Mouse (Mus musculus): Measurements from ENCODE around the gene Gata3. TPM values are rescaled to one million over a fixed set of nuclear protein-coding genes. Genes with fewer than 3 reads are reported as not detected.
A peak's percentile ranks its signal among the peaks of the same experiment; 100 is the strongest.

The Gata3 gene
- polyA plus RNA-seq (2016; fragmentation: Nextera tagmentation; extraction: Ambion mirVana), result 9.1 and 21.7 TPM in 2 replicates

- Histone ChIP-seq H3K27ac (no peak within 1 kb of the TSS), H3K4me1 (peaks cover 14% of the 10 kb centered on the region), H3K36me3 (no peaks in the 10 kb centered on the region), H3K9me3 (no peaks in the 10 kb centered on the region), H3K27me3 (ENCODE audit: insufficient read depth, poor library complexity, severe bottlenecking) (peaks cover 97% of the 10 kb centered on the region), H3K4me3 (peak within 1 kb of the TSS; percentile 55)
- 1% methylated on average over 23 of the region's 23 CpGs for WGBS
- no peak for DNase-seq (ENCODE audit: low spot score)
These were observed at the start of gene Gata3 for GRCm38 (mm10) chr2:9889651-9890183. Gata3 (minus strand) TSS chr2:9890034.

DNA sequence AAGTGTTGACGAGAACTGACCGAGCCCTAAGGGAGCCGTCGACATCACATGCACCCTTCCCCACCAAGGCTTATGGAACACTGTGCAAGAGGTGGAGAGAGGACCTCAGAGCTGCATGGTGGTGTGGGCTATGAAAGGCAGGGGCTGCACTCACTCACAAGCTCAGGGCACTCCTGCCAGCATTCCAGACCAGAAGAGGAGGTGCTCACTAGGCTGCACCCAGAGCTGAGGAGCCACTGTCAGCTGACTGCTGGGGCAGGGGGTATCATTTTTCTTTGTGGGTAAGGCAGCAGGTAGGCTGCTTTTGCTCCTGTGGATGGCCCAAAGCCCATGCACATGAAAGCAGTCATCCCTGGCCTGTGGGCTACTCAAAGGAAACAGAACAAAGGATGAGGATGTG, 49.4 kb upstream of the Gata3 start:
- Histone ChIP-seq H3K27ac (no peak overlapping the region), H3K27me3 (ENCODE audit: insufficient read depth, poor library complexity, severe bottlenecking) (no peaks in the 10 kb centered on the region), H3K4me1 (peaks cover 22% of the 10 kb centered on the region), H3K36me3 (no peaks in the 10 kb centered on the region), H3K9me3 (no peaks in the 10 kb centered on the region), H3K4me3 (no peak overlapping the region)
- DNase-seq (ENCODE audit: low spot score), result no peak
- 71% methylated on average over 4 of the region's 4 CpGs for WGBS

DNA sequence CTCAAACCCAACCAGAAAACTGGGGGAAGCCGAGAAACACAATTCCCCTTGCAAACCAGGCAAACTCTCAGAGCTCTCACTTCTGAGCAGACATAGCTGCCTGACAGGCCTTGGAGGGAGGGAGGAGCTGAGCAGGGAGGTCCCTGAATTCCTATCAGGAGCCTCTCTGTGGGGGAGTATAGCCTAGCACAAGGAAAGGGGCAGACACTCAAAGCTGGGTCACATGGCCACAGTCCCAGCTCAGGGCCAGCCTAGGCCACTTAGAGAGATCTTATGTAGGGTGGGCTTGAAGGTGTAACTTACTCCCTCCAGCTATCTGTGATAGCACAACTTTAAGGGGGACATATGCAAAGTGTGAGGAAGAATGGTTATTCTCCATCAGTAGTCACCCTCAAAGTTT, 46.1 kb upstream of the Gata3 start:
- 29% methylated on average over 1 of the region's 1 CpGs for WGBS
- H3K36me3 ChIP-seq, result no peaks in the 10 kb centered on the region
- H3K4me1 ChIP-seq, result peaks cover 22% of the 10 kb centered on the region
- DNase-seq (ENCODE audit: low spot score), result peak; percentile 78
- 0 out of 2 replicates have a peak overlapping the region, but pooled peaks have one; percentile 9 for H3K27ac ChIP-seq
- no peak overlapping the region for H3K4me3 ChIP-seq
- no peaks in the 10 kb centered on the region for H3K9me3 ChIP-seq
- H3K27me3 ChIP-seq (ENCODE audit: insufficient read depth, poor library complexity, severe bottlenecking), result no peaks in the 10 kb centered on the region

DNA sequence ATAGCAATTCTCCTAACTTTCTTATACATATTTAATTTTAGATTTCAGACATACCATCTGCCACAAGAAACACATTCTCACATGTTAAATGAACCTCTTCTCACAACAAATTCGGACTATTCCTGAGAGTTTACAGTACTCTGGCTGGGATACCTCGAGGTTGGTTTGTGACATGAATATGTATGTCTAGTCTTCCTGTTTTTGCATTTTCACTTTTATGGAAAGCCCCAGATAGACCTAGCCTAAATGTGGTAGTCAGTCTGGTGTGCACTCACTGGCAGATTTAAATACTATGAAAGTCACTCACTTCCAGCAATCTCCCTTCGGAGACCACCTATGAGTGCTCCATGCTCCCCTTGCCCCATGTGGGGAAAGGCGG, 37.1 kb upstream of the Gata3 start:
- Histone ChIP-seq H3K9me3 (no peaks in the 10 kb centered on the region), H3K36me3 (no peaks in the 10 kb centered on the region; the same call in 1 of the 2 replicates), H3K27ac (no peak overlapping the region), H3K4me1 (peaks cover 8% of the 10 kb centered on the region; the same call in 1 of the 2 replicates), H3K4me3 (no peak overlapping the region), H3K27me3 (ENCODE audit: insufficient read depth, poor library complexity, severe bottlenecking) (no peaks in the 10 kb centered on the region)
- DNase-seq (ENCODE audit: low spot score), result no peak
- WGBS, result 83% methylated on average over 4 of the region's 4 CpGs

DNA sequence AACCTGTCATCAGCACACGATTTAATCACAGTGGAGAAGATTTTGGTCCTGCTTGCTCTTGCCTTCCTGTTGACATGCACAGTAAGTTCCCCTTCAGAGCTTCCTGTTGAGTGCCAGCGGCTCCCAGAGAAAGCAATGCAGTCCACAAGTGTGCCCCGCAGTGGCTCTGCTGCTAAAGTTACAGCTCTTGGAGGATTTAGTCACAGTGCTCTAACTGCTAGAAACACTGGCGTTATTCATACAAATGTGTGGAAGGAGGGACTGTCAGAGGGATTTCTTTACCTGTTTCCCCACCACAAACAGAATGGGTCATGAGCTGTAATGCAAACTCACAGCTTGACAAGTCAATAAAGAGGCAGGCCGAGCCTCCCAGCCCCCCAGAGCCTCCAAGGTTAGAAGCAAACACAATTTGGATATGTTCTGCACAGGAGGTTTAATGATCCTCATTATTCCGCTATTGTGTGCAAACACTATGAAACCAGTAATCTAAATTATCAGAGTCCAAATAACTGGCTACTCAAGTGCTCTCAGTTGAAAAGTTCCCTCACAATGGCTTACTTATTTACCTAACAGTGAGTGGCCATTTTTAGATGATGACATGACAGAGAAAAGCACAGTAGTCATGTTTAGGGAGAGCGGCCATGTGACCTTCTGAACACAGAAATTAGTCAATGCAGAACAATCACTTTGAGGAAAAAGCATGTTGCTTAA, 36.5 kb upstream of the Gata3 start:
- Histone ChIP-seq H3K36me3 (no peaks in the 10 kb centered on the region; the same call in 1 of the 2 replicates), H3K27me3 (ENCODE audit: insufficient read depth, poor library complexity, severe bottlenecking) (no peaks in the 10 kb centered on the region), H3K4me1 (peaks cover 8% of the 10 kb centered on the region; the same call in 1 of the 2 replicates), H3K4me3 (no peak overlapping the region), H3K9me3 (no peaks in the 10 kb centered on the region), H3K27ac (no peak overlapping the region)
- WGBS, result 51% methylated on average over 7 of the region's 7 CpGs
- no peak for DNase-seq (ENCODE audit: low spot score)

GRCm38 (mm10) chr2:9918691-9919471, 29.0 kb upstream of the Gata3 start:
- Histone ChIP-seq H3K4me1 (peaks cover 13% of the 10 kb centered on the region; the same call in 1 of the 2 replicates), H3K27ac (no peak overlapping the region), H3K27me3 (ENCODE audit: insufficient read depth, poor library complexity, severe bottlenecking) (no peaks in the 10 kb centered on the region), H3K4me3 (no peak overlapping the region), H3K9me3 (no peaks in the 10 kb centered on the region), H3K36me3 (peaks cover 16% of the 10 kb centered on the region)
- no peak for DNase-seq (ENCODE audit: low spot score)
- WGBS, result 76% methylated on average over 17 of the region's 17 CpGs

DNA sequence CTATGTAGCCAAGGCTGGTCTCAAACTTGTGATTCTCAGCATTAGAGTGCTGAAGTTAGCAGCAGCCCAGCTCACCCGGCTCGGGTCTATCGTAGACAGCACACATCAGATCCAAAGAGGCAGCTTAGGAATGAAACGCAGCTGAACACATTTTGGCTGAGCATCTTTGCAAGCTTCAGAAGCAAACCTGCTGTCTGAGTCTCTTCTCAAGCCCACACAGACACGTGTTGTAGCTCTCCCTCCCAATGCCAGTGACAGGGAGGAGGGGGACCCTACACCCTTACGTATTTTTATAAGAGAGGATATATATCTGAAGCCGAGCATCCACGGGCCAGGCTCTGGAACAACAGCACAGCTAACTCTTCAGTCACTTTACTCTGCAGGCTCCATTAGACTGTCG, 27.8 kb upstream of the Gata3 start:
- Histone ChIP-seq H3K27me3 (ENCODE audit: insufficient read depth, poor library complexity, severe bottlenecking) (no peaks in the 10 kb centered on the region), H3K9me3 (no peaks in the 10 kb centered on the region), H3K36me3 (peaks cover 16% of the 10 kb centered on the region), H3K4me1 (peaks cover 19% of the 10 kb centered on the region), H3K27ac (no peak overlapping the region), H3K4me3 (no peak overlapping the region)
- DNase-seq (ENCODE audit: low spot score), result no peak
- WGBS, result 88% methylated on average over 9 of the region's 9 CpGs

DNA sequence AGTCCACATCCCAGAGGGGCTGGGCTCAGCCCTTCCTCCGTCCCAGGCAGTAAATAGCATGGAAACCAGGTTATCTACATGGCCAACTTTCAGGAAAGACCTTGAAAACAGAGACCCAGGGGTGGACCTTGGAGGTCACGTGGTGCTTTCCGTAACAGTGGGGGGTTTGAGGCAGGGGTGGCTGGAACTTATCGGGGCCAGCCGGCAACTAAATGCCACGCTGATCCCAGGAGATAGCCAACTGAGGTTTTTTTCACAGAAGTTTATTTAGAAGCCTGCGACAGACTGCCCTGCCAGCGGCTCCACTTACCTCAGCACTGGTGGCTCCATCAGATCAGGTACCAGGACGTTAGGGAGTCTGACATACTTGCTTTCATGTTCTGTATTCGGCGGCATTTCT, 16.2 kb upstream of the Gata3 start:
- Histone ChIP-seq H3K4me1 (peaks cover 6% of the 10 kb centered on the region; the same call in 1 of the 2 replicates), H3K27me3 (ENCODE audit: insufficient read depth, poor library complexity, severe bottlenecking) (no peaks in the 10 kb centered on the region; the same call in 1 of the 2 replicates), H3K4me3 (peak overlapping the region; percentile 52), H3K9me3 (no peaks in the 10 kb centered on the region), H3K36me3 (no peaks in the 10 kb centered on the region), H3K27ac (peak overlapping the region; percentile 0; the same call in 1 of the 2 replicates)
- WGBS, result 2% methylated on average over 11 of the region's 11 CpGs
- DNase-seq (ENCODE audit: low spot score), result no peak

GRCm38 (mm10) chr2:9903854-9904560, 14.2 kb upstream of the Gata3 start:
- no peak overlapping the region for H3K4me3 ChIP-seq
- no peaks in the 10 kb centered on the region for H3K36me3 ChIP-seq
- WGBS, result 46% methylated on average over 14 of the region's 14 CpGs
- H3K27ac ChIP-seq, result no peak overlapping the region
- H3K9me3 ChIP-seq, result no peaks in the 10 kb centered on the region
- DNase-seq (ENCODE audit: low spot score), result no peak
- peaks cover 6% of the 10 kb centered on the region; the same call in 1 of the 2 replicates for H3K4me1 ChIP-seq
- peaks cover 11% of the 10 kb centered on the region for H3K27me3 ChIP-seq (ENCODE audit: insufficient read depth, poor library complexity, severe bottlenecking)

- Histone ChIP-seq H3K9me3 (no peaks in the 10 kb centered on the region), H3K27me3 (ENCODE audit: insufficient read depth, poor library complexity, severe bottlenecking) (peaks cover 72% of the 10 kb centered on the region), H3K4me3 (no peak overlapping the region), H3K36me3 (no peaks in the 10 kb centered on the region), H3K27ac (no peak overlapping the region), H3K4me1 (peaks cover 25% of the 10 kb centered on the region)
- no peak for DNase-seq (ENCODE audit: low spot score)
- WGBS, result 15% methylated on average over 8 of the region's 8 CpGs
These were observed 8.0 kb upstream of the Gata3 start for GRCm38 (mm10) chr2:9897846-9898245.

GRCm38 (mm10) chr2:9896097-9896770, 6.4 kb upstream of the Gata3 start:
- H3K9me3 ChIP-seq, result no peaks in the 10 kb centered on the region
- under 1% methylated on average over 22 of the region's 22 CpGs for WGBS
- H3K4me3 ChIP-seq, result peak overlapping the region; percentile 46
- H3K27ac ChIP-seq, result no peak overlapping the region
- no peaks in the 10 kb centered on the region for H3K36me3 ChIP-seq
- H3K27me3 ChIP-seq (ENCODE audit: insufficient read depth, poor library complexity, severe bottlenecking), result peaks cover 85% of the 10 kb centered on the region
- peaks cover 25% of the 10 kb centered on the region for H3K4me1 ChIP-seq
- DNase-seq (ENCODE audit: low spot score), result no peak

All from heart, embryonic 10.5 days (tissue).